Mouse (Mus musculus): ENCODE measurements around the gene Dhrs3.
A peak's percentile ranks its signal among the peaks of the same experiment; 100 is the strongest.

The Dhrs3 gene

DNA sequence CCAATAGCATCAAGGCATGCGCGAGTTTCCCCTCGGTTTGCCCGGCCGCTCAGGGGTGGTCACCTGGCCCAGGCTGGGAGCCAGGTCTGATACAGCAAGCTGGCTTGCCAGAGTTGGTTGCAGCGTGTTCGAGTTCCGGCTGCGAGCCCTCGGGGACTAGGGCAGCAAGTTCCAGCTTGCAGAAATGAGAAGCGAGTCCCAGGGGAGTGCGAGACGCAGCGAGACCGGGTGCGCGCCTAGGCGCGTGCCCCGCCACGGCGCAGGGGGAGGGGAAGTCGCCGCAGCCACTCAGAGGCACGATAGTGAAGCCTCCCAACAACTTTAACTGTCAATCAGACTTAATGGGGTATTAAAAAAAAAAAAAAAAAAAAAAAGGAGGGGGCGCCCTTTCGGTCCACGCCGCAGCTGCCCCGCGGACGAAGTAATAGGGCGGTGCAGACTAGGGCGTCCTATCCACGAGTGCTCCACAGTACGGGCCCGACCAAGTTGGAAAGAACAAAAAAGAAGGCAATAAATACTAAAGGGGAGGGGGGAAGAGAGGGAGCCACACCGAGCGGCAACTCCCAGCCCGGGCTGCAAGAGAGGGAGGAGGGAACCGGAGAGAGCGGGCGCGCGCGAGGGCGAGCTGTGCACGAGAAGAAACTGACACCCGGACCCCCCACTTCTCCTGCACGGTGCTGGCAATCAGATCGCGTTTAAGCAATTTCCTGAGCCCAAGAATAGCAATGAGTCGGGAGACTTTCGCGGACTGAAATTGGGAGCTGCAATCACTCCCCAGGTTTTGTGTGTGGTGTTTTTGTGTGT, at the start of gene Dhrs3:
Dhrs3 (plus strand) TSS at position 695 of the 804 bp plus-strand sequence.
- DNase-seq (ENCODE audit: low read depth, low spot score), result peak; percentile 69

DNA sequence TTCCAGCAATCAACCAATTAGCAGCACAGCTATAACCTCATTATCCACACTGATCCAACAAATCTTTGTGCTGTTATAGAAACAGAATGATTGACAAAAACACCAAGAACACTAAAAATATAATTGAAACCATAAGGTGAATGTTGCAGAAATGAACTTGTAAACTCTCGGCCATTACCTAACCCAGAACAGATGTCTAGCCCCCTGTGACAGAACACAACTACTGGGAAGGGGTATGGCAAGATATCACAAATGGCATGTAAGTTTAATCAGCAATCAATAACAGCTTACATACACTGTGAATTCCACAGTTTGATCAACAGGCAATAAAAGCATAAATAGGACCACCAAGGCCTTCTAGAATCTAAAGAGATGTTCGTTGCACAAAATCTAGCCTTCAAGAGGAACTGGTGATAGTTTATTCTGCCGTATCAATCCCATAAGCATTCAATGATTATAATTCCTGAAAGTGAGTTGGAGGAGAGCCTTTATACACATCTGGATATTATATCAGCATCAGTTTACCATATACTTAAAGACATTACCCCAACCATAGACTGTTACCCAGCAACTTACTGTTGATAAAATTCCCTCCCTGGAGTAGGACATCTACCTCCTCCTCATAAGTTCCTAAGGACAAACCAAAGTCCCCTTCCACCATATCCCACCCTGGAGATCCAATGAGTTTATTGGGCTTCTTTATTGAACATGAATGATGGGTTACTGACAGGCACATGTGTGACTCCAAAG, 30.7 kb upstream of the Dhrs3 start:
- DNase-seq (ENCODE audit: low read depth, low spot score), result no peak

- peak; percentile 31 for DNase-seq (ENCODE audit: low read depth, low spot score)
Observed at GRCm38 (mm10) chr4:144867926-144868325, 24.7 kb upstream of the Dhrs3 start.

DNA sequence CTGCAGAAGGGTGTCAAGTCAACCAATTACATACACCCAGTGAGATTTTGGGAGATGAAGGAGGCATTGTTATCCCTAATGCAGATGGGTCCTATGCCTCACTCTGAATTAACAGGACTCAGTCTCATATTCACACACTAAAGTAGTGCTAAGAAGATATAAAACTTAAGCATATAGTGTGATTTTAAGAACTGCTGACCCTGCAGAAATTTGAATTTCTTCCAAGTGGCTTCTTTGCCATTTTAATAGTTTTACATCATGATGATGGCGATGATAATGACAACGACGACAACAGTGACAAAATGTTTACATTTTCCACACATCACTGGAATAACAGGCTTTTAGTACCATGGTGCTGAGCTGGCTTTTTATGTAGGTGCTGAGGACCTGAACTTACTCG, 24.0 kb upstream of the Dhrs3 start:
- DNase-seq (ENCODE audit: low read depth, low spot score), result no peak

DNA sequence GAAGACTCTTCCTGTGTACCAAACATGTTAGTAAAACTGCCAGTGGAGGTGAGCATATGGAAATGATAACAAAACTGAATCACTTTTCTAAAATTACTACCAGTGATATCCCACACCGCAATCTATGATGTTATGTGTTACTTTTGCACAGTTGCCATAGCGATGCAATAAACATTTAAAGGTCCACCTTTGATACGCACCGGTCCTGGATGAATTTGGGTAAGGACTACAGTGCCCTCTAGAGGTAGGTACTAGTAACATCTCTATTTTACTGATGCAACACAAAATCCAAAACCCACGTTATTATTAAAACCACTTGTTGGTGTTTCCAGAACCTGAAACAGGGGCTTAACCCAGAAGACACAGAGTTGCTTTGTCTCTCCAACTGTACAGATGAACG, 19.7 kb upstream of the Dhrs3 start:
- no peak for DNase-seq (ENCODE audit: low read depth, low spot score)

DNA sequence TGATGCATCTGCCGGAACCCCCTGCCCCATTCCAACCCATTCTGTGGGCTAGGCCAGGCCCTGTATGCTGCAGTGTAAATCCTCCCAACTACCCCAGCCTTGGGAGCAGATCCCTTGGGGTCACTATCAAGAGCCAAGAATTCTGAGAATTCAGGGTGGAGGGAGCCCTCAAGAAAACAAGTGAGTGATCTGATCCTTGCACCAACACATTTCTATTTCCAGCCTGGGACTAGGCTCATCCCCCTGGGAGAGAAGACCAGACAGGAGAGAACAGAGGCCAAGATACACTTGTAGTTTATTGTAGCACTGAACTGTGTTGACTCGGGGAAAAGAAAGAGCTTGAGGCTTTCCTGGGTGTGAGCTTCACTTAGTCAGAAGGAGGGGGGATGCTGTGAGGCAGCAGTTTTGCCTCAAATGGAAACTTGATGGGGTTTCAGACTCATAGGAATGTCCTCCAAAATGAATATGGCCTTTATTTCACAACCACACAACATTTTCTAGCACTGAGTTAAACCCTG, 17.0 kb upstream of the Dhrs3 start:
- no peak for DNase-seq (ENCODE audit: low read depth, low spot score)

DNA sequence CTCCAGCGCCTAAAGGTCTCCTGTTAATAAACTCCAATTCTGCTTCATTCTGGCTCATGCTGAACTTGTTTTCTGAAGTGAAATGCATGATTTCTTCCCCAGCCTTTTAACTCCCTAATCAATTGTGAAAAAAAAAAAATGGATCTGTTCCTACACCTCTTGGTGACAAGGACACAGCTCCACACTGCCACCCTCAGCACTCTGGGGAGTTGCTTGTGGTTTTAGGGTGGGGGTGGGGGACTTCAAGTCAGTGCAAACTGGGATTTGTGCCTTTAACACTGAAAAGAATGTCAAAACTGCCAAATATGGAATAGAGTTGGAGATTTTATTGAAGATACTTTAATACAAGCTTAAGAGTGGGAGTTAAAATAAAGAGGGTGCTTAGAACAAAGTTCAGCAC, 13.1 kb upstream of the Dhrs3 start:
- DNase-seq (ENCODE audit: low read depth, low spot score), result peak; percentile 29

DNA sequence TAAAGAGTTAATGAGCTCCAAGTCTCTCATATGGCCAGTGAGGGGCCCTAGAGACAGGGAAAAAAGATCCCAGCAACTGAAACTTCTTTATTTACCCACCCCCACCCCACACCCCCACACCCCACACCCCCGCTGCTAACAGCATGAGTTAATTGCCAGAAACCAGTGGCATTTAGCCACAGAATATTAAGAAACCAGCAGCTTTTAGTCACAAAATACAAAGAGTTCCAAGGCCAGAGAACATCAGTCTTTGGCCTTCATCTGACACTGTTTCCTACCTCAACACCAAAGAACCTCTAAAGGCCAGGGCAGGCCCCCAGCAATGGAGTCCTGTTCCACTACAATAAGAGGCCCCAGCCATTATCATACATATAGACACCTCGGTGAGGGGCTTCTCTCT, 11.3 kb upstream of the Dhrs3 start:
- DNase-seq (ENCODE audit: low read depth, low spot score), result no peak

DNA sequence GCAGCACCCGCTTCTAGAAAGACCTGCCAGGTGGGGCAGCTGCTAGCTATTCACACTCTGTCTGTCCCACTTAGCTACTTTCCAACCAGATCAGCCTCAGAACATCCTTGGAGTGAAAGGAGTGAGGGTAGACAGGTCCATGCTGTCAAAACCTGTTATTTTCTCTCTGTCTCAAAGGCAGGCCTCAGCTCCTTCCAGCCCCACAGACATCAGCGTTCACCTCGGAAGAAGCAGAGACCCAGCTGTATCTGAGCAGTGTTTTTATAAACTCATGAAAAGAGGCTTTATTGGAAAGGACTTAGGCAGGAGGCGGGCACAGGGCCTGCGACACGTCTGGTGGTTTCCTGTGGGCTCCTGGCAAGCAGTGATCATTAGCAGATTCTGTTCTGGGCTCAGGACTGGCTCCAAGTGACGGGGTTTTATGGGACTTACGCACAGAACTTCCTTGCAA, 9.7 kb upstream of the Dhrs3 start:
- DNase-seq (ENCODE audit: low read depth, low spot score), result peak; percentile 36

DNA sequence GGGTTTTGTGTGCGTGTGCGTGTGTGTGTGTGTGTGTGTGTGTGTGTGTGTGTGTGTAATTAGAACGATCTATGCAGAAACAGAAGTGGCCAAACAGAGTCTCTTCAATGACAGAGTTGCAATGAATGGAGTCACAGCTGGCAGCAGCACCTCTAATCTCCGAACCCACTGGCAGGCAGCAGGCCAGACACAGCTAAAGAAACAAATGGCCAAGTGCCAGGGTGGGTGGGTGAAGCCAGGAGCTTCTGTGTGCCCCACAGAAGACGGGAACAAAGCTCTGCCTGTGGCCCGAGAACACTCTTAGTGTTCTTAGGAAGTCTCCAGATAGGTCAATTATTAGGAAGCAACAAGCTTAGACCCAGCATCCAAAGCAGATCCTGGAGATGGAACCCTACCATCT, 6.2 kb upstream of the Dhrs3 start:
- DNase-seq (ENCODE audit: low read depth, low spot score), result peak; percentile 37

GRCm38 (mm10) chr4:144888750-144889149, 3.9 kb upstream of the Dhrs3 start:
- no peak for DNase-seq (ENCODE audit: low read depth, low spot score)

- DNase-seq (ENCODE audit: low read depth, low spot score), result no peak
Observed at GRCm38 (mm10) chr4:144889505-144890301, 2.9 kb upstream of the Dhrs3 start.

- peak; percentile 76 for DNase-seq (ENCODE audit: low read depth, low spot score)
Observed at GRCm38 (mm10) chr4:144890690-144891120, 1.9 kb upstream of the Dhrs3 start.

GRCm38 (mm10) chr4:144891121-144891711, 1.4 kb upstream of the Dhrs3 start:
- DNase-seq (ENCODE audit: low read depth, low spot score), result peak; percentile 67

GRCm38 (mm10) chr4:144891743-144892132, 889 bp upstream of the Dhrs3 start:
- DNase-seq (ENCODE audit: low read depth, low spot score), result no peak

DNA sequence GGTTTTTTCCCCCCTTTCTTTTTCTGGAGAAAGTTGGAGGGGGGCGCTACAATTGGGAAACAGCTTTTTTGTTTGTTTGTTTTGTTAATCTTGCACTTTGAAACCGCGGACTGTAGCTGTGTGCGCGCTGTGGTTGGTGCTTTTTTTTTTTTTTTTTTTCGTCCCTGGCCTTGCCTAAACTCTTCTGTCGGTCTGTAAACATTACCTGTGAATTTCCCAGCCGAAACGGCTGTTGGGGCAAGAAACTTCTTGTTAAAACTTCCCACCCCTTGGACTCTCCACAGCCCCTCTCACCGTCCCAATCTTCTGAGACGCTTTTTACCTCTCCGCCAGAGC, 278 bp downstream of the Dhrs3 start:
- DNase-seq (ENCODE audit: low read depth, low spot score), result no peak

- peak; percentile 21 for DNase-seq (ENCODE audit: low read depth, low spot score)
Observed at GRCm38 (mm10) chr4:144893561-144894486, 1.2 kb downstream of the Dhrs3 start.

- DNase-seq (ENCODE audit: low read depth, low spot score), result peak; percentile 60
Observed at GRCm38 (mm10) chr4:144894487-144895210, 2.0 kb downstream of the Dhrs3 start.

GRCm38 (mm10) chr4:144895211-144895590, 2.6 kb downstream of the Dhrs3 start:
- peak; percentile 17 for DNase-seq (ENCODE audit: low read depth, low spot score)

DNA sequence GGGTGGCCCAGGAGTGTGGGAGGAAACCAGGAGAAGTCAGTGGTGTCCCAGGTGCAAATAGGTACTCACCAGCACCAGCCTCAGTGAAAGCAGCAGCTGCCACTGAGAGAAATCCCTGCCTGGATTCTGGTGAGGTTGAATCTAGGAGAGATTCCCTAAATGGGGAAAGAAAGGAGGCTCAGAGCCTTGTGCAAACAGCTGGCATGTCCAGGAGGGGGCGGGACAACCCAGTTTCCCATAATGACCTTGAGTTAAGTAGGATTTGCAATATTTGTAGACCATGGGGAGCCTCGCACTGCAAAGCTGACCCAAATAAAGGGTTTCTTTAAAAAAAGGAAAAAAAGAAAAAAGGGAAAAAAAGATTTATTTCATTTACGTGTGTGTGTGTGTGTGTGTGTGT, 3.7 kb downstream of the Dhrs3 start:
- DNase-seq (ENCODE audit: low read depth, low spot score), result peak; percentile 55
